Mouse (Mus musculus) layer of hippocampus, postnatal 36 days (tissue): Measurements from ENCODE around the gene Irf2bp2. TPM values are rescaled to one million over a fixed set of nuclear protein-coding genes. Genes with fewer than 3 reads are reported as not detected.

Experiments used
- DNase-seq, 2 experiments: peaks; one replicate each; pipeline ENCODE4 v3.0.0; 2022
- total RNA-seq, 2 experiments: library from RNA; stranded (reverse); gene quantifications; 2 replicates each; pipeline ENCODE4 v1.2.3; 2021

The Irf2bp2 gene
- 10 to 100 TPM; 61.4 to 61.6 TPM for total RNA-seq

GRCm38 (mm10) chr8:126593889-126594480, at the start of gene Irf2bp2:
Irf2bp2 (minus strand) TSS chr8:126593986.
- DNase-seq = peak; percentile 85 to 86

GRCm38 (mm10) chr8:126642665-126643064, 48.9 kb upstream of the Irf2bp2 start:
- DNase-seq = no peak

- no peak for DNase-seq
These were observed 47.9 kb upstream of the Irf2bp2 start for GRCm38 (mm10) chr8:126641568-126642295.

GRCm38 (mm10) chr8:126639161-126639560, 45.4 kb upstream of the Irf2bp2 start:
- DNase-seq = no peak

- peak in 1 of 2 experiments; percentile 16 for DNase-seq
These were observed 44.2 kb upstream of the Irf2bp2 start for GRCm38 (mm10) chr8:126638027-126638426.

GRCm38 (mm10) chr8:126634541-126635048, 40.8 kb upstream of the Irf2bp2 start:
- no peak for DNase-seq

GRCm38 (mm10) chr8:126628616-126629015, 34.8 kb upstream of the Irf2bp2 start:
- no peak for DNase-seq

- DNase-seq = no peak
These were observed 32.6 kb upstream of the Irf2bp2 start for GRCm38 (mm10) chr8:126626415-126626814.

GRCm38 (mm10) chr8:126622111-126622795, 28.5 kb upstream of the Irf2bp2 start:
- DNase-seq = no peak

- no peak for DNase-seq
These were observed 26.9 kb upstream of the Irf2bp2 start for GRCm38 (mm10) chr8:126620721-126621120.

- DNase-seq = no peak
These were observed 25.7 kb upstream of the Irf2bp2 start for GRCm38 (mm10) chr8:126619487-126619886.

GRCm38 (mm10) chr8:126617665-126618064, 23.9 kb upstream of the Irf2bp2 start:
- no peak for DNase-seq

GRCm38 (mm10) chr8:126616736-126617135, 22.9 kb upstream of the Irf2bp2 start:
- DNase-seq = no peak

- no peak for DNase-seq
These were observed 22.0 kb upstream of the Irf2bp2 start for GRCm38 (mm10) chr8:126615765-126616164.

GRCm38 (mm10) chr8:126614740-126615132, 20.9 kb upstream of the Irf2bp2 start:
- no peak for DNase-seq

GRCm38 (mm10) chr8:126614062-126614739, 20.4 kb upstream of the Irf2bp2 start:
- DNase-seq = no peak

GRCm38 (mm10) chr8:126613143-126613542, 19.4 kb upstream of the Irf2bp2 start:
- DNase-seq = no peak

- DNase-seq = no peak
These were observed 19.0 kb upstream of the Irf2bp2 start for GRCm38 (mm10) chr8:126612739-126613138.

GRCm38 (mm10) chr8:126610713-126611112, 16.9 kb upstream of the Irf2bp2 start:
- no peak for DNase-seq

GRCm38 (mm10) chr8:126609556-126610263, 15.9 kb upstream of the Irf2bp2 start:
- no peak for DNase-seq

GRCm38 (mm10) chr8:126603241-126603947, 9.6 kb upstream of the Irf2bp2 start:
- no peak for DNase-seq
